In the genomic region with DNA sequence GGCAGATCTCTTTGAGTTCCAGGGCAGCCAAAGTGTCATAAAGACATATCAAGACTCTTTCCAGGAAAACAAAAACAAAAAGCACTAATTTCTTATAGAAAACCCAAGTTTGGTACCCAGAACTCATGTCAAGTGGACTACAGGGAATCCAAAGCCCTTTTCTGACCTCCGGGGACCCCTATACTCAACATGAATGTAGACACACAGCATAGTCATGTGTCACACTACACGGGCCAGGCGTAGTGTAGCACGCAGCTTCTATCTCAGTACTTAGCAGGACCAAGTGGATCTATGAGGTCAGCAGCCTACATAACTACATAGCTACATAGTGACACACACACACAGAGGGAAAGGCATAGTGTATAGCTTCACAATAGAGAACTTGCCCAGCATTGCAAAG, we compare ENCODE assay signal across 23 mouse cellular contexts.
"Had no signal": no experiment of that assay in that cellular context is flagged by ENCODE, and none has a peak within 500 bp of the region (broad histone marks: within the 10 kb centered on the region; RNA-seq: fewer than 3 reads in every experiment).

No protein-coding gene starts in this region.

- H3K4me3 ChIP-seq: gastrocnemius, adult 2 months; heart, adult 2 months; heart, embryonic 13.5 days; heart, embryonic 15.5 days; hindbrain, embryonic 10.5 days; hindbrain, embryonic 12.5 days; intestine, embryonic 15.5 days; layer of hippocampus, adult 2 months; left cerebral cortex, adult 2 months; limb, embryonic 10.5 days; limb, embryonic 12.5 days had no signal

- H3K27me3 ChIP-seq: heart, embryonic 13.5 days; heart, embryonic 15.5 days; hindbrain, embryonic 12.5 days; intestine, embryonic 15.5 days; limb, embryonic 12.5 days had no signal

- H3K4me2 ChIP-seq: heart, embryonic 11.5 days; heart, embryonic 13.5 days; heart, embryonic 15.5 days; hindbrain, embryonic 12.5 days; hindbrain, embryonic 14.5 days; intestine, embryonic 15.5 days; limb, embryonic 12.5 days had no signal

- DNase-seq: gastrocnemius, adult 2 months; gastrocnemius, postnatal 10 days; gastrocnemius, postnatal 25 days; heart, adult 2 months; heart, postnatal 14 days; heart, postnatal 4 days; kidney, adult 18-20 months; kidney, adult 8-10 months; kidney, postnatal 10 days; kidney, postnatal 25 days; kidney, postnatal 4 days; liver had no signal
